Comparison of ENCODE assay signal across 10 mouse cellular contexts in the genomic region with DNA sequence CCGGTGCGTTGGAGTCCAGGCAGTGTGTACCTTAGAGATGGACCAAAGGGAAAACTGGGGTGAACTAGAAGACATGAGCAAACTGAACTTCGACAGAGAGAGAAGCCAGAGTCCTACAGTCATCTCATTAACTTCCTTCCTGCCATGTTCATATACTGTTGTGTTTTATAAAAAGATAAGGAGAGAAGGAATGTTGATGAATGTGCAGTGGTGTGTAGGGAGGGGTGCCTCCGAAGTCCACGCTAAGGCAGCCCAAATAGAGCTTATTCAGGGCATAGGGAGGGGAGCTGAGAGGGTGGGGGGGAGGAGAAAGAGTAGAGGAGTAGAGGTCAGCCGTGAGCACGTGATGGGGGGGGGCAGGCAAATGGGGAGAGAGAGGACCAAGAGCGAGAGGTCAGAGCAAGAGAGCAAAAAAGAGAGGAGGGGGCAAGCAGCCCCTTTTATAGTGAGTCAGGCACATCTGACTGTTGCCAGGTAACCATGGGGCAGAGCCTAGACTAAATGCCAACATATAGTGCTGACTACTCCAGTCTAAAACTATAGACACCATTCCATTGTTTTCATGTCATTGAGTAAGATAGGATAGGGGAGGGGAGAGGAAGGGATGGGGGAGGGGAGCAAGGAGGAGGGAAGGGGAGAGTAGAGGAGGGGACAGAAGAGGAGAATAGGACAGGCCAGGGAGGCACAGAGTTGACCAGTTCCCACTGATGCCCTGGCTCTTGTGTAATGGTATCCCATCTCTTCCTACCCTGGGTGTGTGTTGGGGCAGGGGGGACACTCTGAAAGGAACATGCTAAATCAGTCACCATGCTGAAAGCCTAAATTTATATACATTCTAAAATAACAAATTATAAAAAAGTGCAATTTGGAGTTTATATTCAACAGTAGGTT.
DNase-seq lines count a peak whose midpoint lies in the region; ATAC-seq and TF ChIP-seq lines count a peak whose summit lies in the region.
"Had no signal": no experiment of that assay in that cellular context is flagged by ENCODE, and none has a peak within 500 bp of the region (broad histone marks: within the 10 kb centered on the region; RNA-seq: fewer than 3 reads in every experiment).

No protein-coding gene starts in this region.

- peak overlapping the region; percentile 84 for H3K27ac ChIP-seq in kidney, embryonic 15.5 days
- H3K27ac ChIP-seq in stomach, embryonic 14.5 days (ENCODE audit: low read length) = 0 out of 2 replicates have a peak overlapping the region, but pooled peaks have one; percentile 33
- H3K27ac ChIP-seq in stomach, postnatal 0 days (replicated peaks) = no peak overlapping the region
- no peak overlapping the region for H3K27ac ChIP-seq in hindbrain, embryonic 14.5 days
- H3K27ac ChIP-seq: macrophage; neural tube, embryonic 12.5 days had no signal

- H3K9ac ChIP-seq in kidney, embryonic 15.5 days = no peak overlapping the region
- H3K9ac ChIP-seq in stomach, embryonic 14.5 days (replicated peaks; ENCODE audit: low read depth, low read length) = no peak overlapping the region
- H3K9ac ChIP-seq in stomach, postnatal 0 days (ENCODE audit: low read length) = no peak overlapping the region
- H3K9ac ChIP-seq in hindbrain, embryonic 14.5 days = no peak overlapping the region
- H3K9ac ChIP-seq: neural tube, embryonic 12.5 days had no signal

- no peak for TF ChIP-seq EP300 in stomach, postnatal 0 days (optimal IDR thresholded peaks at IDR 0.05)

- no peaks in the 10 kb centered on the region for H3K27me3 ChIP-seq in kidney, embryonic 15.5 days
- no peaks in the 10 kb centered on the region for H3K27me3 ChIP-seq in stomach, embryonic 14.5 days (ENCODE audit: control insufficient read depth, insufficient read depth, low read length)
- no peaks in the 10 kb centered on the region for H3K27me3 ChIP-seq in stomach, postnatal 0 days (ENCODE audit: control insufficient read depth, insufficient read depth, low read length)
- no peaks in the 10 kb centered on the region for H3K27me3 ChIP-seq in hindbrain, embryonic 14.5 days (ENCODE audit: control insufficient read depth, insufficient read depth, low read length)
- H3K27me3 ChIP-seq: neural tube, embryonic 12.5 days had no signal

- ATAC-seq in kidney, embryonic 15.5 days (replicated peaks; ENCODE audit: low FRiP score) = peak; percentile 50; the same call in 1 of the 2 replicates
- ATAC-seq in stomach, embryonic 14.5 days (ENCODE audit: insufficient number of reproducible peaks, insufficient read depth, low FRiP score, low read depth) = peak; percentile 46; the same call in 1 of the 2 replicates
- ATAC-seq in stomach, postnatal 0 days (ENCODE audit: low FRiP score, low TSS enrichment) = no peak
- ATAC-seq in hindbrain, embryonic 14.5 days (ENCODE audit: low FRiP score) = peak; percentile 31; the same call in 1 of the 2 replicates

- WGBS in kidney, embryonic 15.5 days = 53% methylated on average over 8 of the region's 8 CpGs
- whole genome bisulfite sequencing in stomach, embryonic 14.5 days = 46% methylated on average over 8 of the region's 8 CpGs
- 43% methylated on average over 8 of the region's 8 CpGs for WGBS in stomach, postnatal 0 days
- WGBS in hindbrain, embryonic 14.5 days = 46% methylated on average over 8 of the region's 8 CpGs

- no peaks in the 10 kb centered on the region for H3K36me3 ChIP-seq in kidney, embryonic 15.5 days
- no peaks in the 10 kb centered on the region for H3K36me3 ChIP-seq in stomach, embryonic 14.5 days (ENCODE audit: control insufficient read depth, insufficient read depth, low read length)
- no peaks in the 10 kb centered on the region for H3K36me3 ChIP-seq in stomach, postnatal 0 days (ENCODE audit: control insufficient read depth, insufficient read depth, low read length)
- H3K36me3 ChIP-seq in hindbrain, embryonic 14.5 days (replicated peaks; ENCODE audit: control insufficient read depth, insufficient read depth) = no peaks in the 10 kb centered on the region
- H3K36me3 ChIP-seq: neural tube, embryonic 12.5 days had no signal

- TF ChIP-seq CTCF in stomach, postnatal 0 days (IDR thresholded peaks at IDR 0.05; ENCODE audit: low read depth) = no peak

- H3K4me3 ChIP-seq in kidney, embryonic 15.5 days (replicated peaks) = no peak overlapping the region
- H3K4me3 ChIP-seq in stomach, embryonic 14.5 days (ENCODE audit: low read depth, low read length) = no peak overlapping the region
- H3K4me3 ChIP-seq in stomach, postnatal 0 days (ENCODE audit: low read depth, low read length) = no peak overlapping the region
- H3K4me3 ChIP-seq in hindbrain, embryonic 14.5 days (replicated peaks; ENCODE audit: low read length) = no peak overlapping the region
- H3K4me3 ChIP-seq: neural tube, embryonic 12.5 days had no signal

- H3K4me1 ChIP-seq in kidney, embryonic 15.5 days = peaks cover 12% of the 10 kb centered on the region
- H3K4me1 ChIP-seq in stomach, embryonic 14.5 days (ENCODE audit: control insufficient read depth, insufficient read depth, low read length) = peaks cover 9% of the 10 kb centered on the region
- H3K4me1 ChIP-seq in stomach, postnatal 0 days (replicated peaks; ENCODE audit: control insufficient read depth, insufficient read depth) = no peaks in the 10 kb centered on the region
- no peaks in the 10 kb centered on the region; the same call in 1 of the 2 replicates for H3K4me1 ChIP-seq in hindbrain, embryonic 14.5 days (replicated peaks; ENCODE audit: control insufficient read depth, insufficient read depth, low read length)
- H3K4me1 ChIP-seq: neural tube, embryonic 12.5 days had no signal

- H3K9me3 ChIP-seq in kidney, embryonic 15.5 days (replicated peaks) = no peaks in the 10 kb centered on the region
- no peaks in the 10 kb centered on the region for H3K9me3 ChIP-seq in stomach, embryonic 14.5 days (ENCODE audit: control insufficient read depth, low read depth, low read length)
- H3K9me3 ChIP-seq in stomach, postnatal 0 days (ENCODE audit: control insufficient read depth, low read length) = no peaks in the 10 kb centered on the region
- H3K9me3 ChIP-seq in hindbrain, embryonic 14.5 days (ENCODE audit: control insufficient read depth, low read length) = no peaks in the 10 kb centered on the region
- H3K9me3 ChIP-seq: neural tube, embryonic 12.5 days had no signal

- no peak overlapping the region for H3K4me2 ChIP-seq in kidney, embryonic 15.5 days
- H3K4me2 ChIP-seq in stomach, embryonic 14.5 days (replicated peaks; ENCODE audit: low read depth, low read length) = no peak overlapping the region
- H3K4me2 ChIP-seq in stomach, postnatal 0 days (replicated peaks; ENCODE audit: low read depth) = no peak overlapping the region
- no peak overlapping the region for H3K4me2 ChIP-seq in hindbrain, embryonic 14.5 days (replicated peaks)
- H3K4me2 ChIP-seq: neural tube, embryonic 12.5 days had no signal

- DNase-seq in kidney, postnatal 25 days = no peak
- DNase-seq in stomach, postnatal 0 days (ENCODE audit: low spot score) = no peak
- DNase-seq in hindbrain, embryonic 14.5 days (ENCODE audit: low spot score) = no peak
- no peak for DNase-seq in urinary bladder, postnatal 10 days (ENCODE audit: low spot score)
- no peak for DNase-seq in urinary bladder, adult 2 months (ENCODE audit: low spot score)
- DNase-seq: thymus, adult 18-20 months had no signal

Comparison
In these comparisons a context has a peak if more than half of its experiments do, and no peak if none do; other contexts are left out.
1. H3K27ac ChIP-seq: peak in kidney, embryonic 15.5 days (single experiment) and stomach, embryonic 14.5 days (single experiment); none in stomach, postnatal 0 days (single experiment) and hindbrain, embryonic 14.5 days (single experiment).